Mouse (Mus musculus) heart, adult 2 months (tissue): Measurements from ENCODE around the gene Fam155a. TPM values are rescaled to one million over a fixed set of nuclear protein-coding genes. Genes with fewer than 3 reads are reported as not detected.
A peak's percentile ranks its signal among the peaks of the same experiment; 100 is the strongest.

Experiments used
- DNase-seq, 2 experiments: peaks; one replicate each; pipeline ENCODE4 v3.0.0; 2021
- H3K27ac ChIP-seq: fragments of 200-600 bp; 2 replicates; pipeline ENCODE4 v1.8.1; 2022
- H3K27me3 ChIP-seq: fragments of 200-500 bp; 2 replicates; pipeline ENCODE4 v1.6.1; 2012; ENCODE audit warnings: mild to moderate bottlenecking, low read length, inconsistent platforms, mixed read lengths; ENCODE audit not compliant: control insufficient read depth, insufficient read depth
- H3K36me3 ChIP-seq: fragments of 200-500 bp; 2 replicates; pipeline ENCODE4 v1.6.1; 2012; ENCODE audit warnings: low read length, inconsistent platforms; ENCODE audit not compliant: control insufficient read depth, insufficient read depth
- H3K4me1 ChIP-seq: fragments of 200-500 bp; 2 replicates; pipeline ENCODE4 v1.6.1; 2011; ENCODE audit warnings: low read length; ENCODE audit not compliant: control insufficient read depth, insufficient read depth
- H3K4me3 ChIP-seq: fragments of 200-600 bp; 2 replicates; pipeline ENCODE4 v1.8.1; 2022
- H3K79me2 ChIP-seq: fragments of 200-500 bp; replicated peaks from 2 replicates; pipeline ENCODE4 v1.6.1; 2012; ENCODE audit warnings: mild to moderate bottlenecking, inconsistent platforms, low read length, moderate library complexity, mixed read lengths; ENCODE audit not compliant: control insufficient read depth, insufficient read depth
- H3K9ac ChIP-seq: fragments of 200-500 bp; 2 replicates; pipeline ENCODE4 v1.6.1; 2012; ENCODE audit warnings: low read depth, mild to moderate bottlenecking, control low read depth, inconsistent platforms, low read length, mixed read lengths
- CTCF ChIP-seq: fragments of 200-600 bp; IDR thresholded peaks from 2 replicates; pipeline ENCODE4 v1.8.1; 2022; ENCODE audit warnings: antibody characterized with exemption, mild to moderate bottlenecking, moderate library complexity
- EP300 ChIP-seq: fragments of 200-500 bp; IDR thresholded peaks from 2 replicates; pipeline ENCODE4 v1.6.1; 2011; ENCODE audit warnings: low read depth, low read length, control low read depth; ENCODE audit not compliant: insufficient read depth
- POLR2A ChIP-seq: fragments of 200-500 bp; IDR thresholded peaks from 2 replicates; pipeline ENCODE4 v1.6.1; 2011; ENCODE audit warnings: mild to moderate bottlenecking, low read depth, low read length, control low read depth; ENCODE audit not compliant: insufficient read depth
- WGBS: fragments of 180-500 bp; shearing (Covaris S2); methylation state at CpG from one replicate; pipeline ENCODE4 v1.1.7; 2018; 5-methylcytosine and 5-hydroxymethylcytosine counted together
- intact Hi-C: fragments of 180-260 bp; cut with DNase I; formaldehyde crosslinking; loops from one replicate; pipeline ENCODE4 v1.15.1; 2025
- polyA plus RNA-seq: library from polyadenylated mRNA; depleted of rRNA; stranded (reverse); fragments of >200 nt; gene quantifications from 2 replicates; pipeline ENCODE4 v1.2.3, GENCODE M21; 2012
- total RNA-seq, 2 experiments: library from RNA; stranded (reverse); gene quantifications; 2 replicates each; pipeline ENCODE4 v1.2.3; 2021

The Fam155a gene
- total and polyA plus RNA-seq, 3 experiments, result 0.08 TPM; not detected in 2

DNA sequence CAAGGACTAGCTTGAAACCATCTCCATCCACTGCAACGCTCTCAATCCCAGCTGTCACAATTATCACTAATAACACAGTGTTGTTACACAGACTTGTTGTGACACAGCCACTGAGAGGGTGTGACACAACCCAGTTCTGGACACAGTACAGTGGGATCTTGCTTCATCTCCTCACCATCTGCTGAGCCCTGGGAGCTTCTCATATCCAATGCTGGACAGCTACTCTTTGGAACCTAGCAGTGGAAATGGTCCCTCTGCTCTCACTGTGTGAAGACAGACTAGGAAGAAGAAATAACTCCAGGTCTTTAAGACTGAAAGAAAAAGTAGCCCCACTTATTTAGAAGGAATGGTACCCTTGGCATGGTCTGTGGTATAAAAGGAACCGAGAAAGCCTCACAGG lies 310.3 kb downstream of the Fam155a start:
- no peaks in the 10 kb centered on the region for H3K36me3 ChIP-seq
- intact Hi-C loops, result no loop called here
- H3K4me3 ChIP-seq, result no peak overlapping the region
- no peaks in the 10 kb centered on the region for H3K4me1 ChIP-seq
- TF ChIP-seq EP300 (no peak), POLR2A (no peak), CTCF (no peak)
- no peak for DNase-seq
- no peak overlapping the region for H3K9ac ChIP-seq
- WGBS, result 57% methylated on average over 2 of the region's 2 CpGs
- no peaks in the 10 kb centered on the region for H3K27me3 ChIP-seq
- no peak overlapping the region for H3K27ac ChIP-seq
- no peaks in the 10 kb centered on the region for H3K79me2 ChIP-seq

DNA sequence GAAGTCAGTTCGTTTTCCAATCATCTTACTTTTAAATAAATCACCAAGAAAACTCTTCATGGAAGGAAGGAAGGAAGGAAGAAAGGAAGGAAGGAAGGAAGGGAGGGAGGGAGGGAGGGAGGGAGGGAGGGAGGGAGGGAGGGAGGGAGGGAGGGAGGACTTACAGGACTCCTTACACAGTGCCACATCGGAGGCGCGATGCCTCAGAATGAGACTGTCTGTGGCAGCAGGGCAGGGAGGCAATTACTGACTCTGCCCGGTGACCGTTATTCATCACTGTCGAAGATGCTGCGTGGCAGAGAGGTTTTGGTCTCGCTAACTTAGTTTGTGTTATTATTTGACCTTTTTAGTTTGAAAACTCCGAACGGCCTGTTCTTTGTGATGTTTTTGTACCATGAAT lies 312.3 kb downstream of the Fam155a start:
- intact Hi-C loops, result no loop called here
- Histone ChIP-seq H3K27ac (no peak overlapping the region), H3K79me2 (no peaks in the 10 kb centered on the region), H3K4me1 (no peaks in the 10 kb centered on the region), H3K9ac (no peak overlapping the region), H3K36me3 (no peaks in the 10 kb centered on the region), H3K27me3 (no peaks in the 10 kb centered on the region), H3K4me3 (no peak overlapping the region)
- TF ChIP-seq CTCF, result no peak
- no peak for TF ChIP-seq EP300
- TF ChIP-seq POLR2A, result no peak
- no peak for DNase-seq
- WGBS, result 86% methylated on average over 11 of the region's 11 CpGs

DNA sequence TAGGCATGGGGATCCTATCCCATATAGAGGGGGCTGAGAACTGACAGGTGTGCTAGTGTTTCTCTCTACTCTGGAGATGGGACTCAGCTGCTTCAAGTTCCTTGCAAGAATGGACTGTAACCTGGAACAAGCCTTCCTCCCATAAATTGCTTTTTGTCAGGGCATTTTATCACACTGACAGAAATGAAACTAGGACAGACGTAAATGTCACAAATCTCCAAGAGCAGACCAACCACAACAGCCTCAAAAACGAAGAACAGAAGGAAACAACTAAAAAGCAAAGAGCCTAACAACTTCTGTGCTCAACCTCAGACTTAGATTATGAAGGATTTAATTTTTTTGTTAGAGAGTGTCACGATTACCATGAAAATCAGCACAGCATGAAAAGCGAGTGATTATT lies 315.8 kb downstream of the Fam155a start:
- H3K4me1 ChIP-seq, result no peaks in the 10 kb centered on the region
- H3K27me3 ChIP-seq, result no peaks in the 10 kb centered on the region
- no peak for DNase-seq
- H3K9ac ChIP-seq, result no peak overlapping the region
- H3K79me2 ChIP-seq, result no peaks in the 10 kb centered on the region
- intact Hi-C loops, result no loop called here
- no peak overlapping the region for H3K4me3 ChIP-seq
- H3K36me3 ChIP-seq, result no peaks in the 10 kb centered on the region
- 61% methylated on average over 4 of the region's 4 CpGs for WGBS
- no peak overlapping the region for H3K27ac ChIP-seq
- TF ChIP-seq POLR2A, result no peak
- no peak for TF ChIP-seq CTCF
- TF ChIP-seq EP300, result no peak

DNA sequence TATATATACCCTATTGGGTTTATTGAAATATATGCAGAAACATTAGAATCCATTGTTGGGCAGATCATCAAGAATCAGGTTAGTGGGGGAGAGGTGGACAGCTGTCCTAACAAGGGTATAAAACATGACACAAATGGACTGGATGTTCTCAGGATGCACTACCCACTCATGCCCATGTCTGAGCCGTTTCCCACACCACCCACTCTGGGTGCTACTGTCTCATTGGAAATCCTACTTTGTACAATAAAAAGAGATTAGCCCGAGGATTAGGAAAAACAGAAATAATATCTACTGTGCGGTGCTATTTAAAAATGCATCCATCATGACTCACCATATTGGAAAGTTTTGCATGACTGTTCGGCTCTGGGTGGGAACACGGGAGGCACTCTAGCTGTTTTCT lies 317.2 kb downstream of the Fam155a start:
- Histone ChIP-seq H3K9ac (no peak overlapping the region), H3K4me1 (no peaks in the 10 kb centered on the region), H3K27ac (no peak overlapping the region), H3K36me3 (no peaks in the 10 kb centered on the region), H3K27me3 (no peaks in the 10 kb centered on the region), H3K4me3 (no peak overlapping the region), H3K79me2 (no peaks in the 10 kb centered on the region)
- intact Hi-C loops, result no loop called here
- 80% methylated on average over 5 of the region's 5 CpGs for WGBS
- TF ChIP-seq POLR2A (no peak), CTCF (no peak), EP300 (no peak)
- no peak for DNase-seq

DNA sequence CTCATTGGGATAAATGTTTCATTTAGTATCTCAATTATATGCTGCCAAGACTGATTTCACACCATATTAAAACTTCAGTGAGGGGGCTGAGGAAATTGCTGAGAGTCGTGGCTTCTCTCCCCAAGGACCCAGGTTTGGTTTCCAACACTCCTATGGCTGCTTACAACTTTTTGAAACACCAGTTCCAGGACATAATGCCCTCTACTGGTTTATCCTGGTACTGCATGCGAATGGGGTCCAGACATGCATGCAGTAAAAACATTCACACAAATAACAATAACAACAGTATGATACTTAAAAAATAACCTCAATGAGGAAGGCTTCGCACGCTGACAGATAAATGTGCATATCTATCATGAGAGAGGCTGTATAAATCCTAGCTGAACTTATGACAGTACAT lies 319.4 kb downstream of the Fam155a start:
- H3K27ac ChIP-seq, result no peak overlapping the region
- 60% methylated on average over 4 of the region's 4 CpGs for WGBS
- intact Hi-C loops, result no loop called here

DNA sequence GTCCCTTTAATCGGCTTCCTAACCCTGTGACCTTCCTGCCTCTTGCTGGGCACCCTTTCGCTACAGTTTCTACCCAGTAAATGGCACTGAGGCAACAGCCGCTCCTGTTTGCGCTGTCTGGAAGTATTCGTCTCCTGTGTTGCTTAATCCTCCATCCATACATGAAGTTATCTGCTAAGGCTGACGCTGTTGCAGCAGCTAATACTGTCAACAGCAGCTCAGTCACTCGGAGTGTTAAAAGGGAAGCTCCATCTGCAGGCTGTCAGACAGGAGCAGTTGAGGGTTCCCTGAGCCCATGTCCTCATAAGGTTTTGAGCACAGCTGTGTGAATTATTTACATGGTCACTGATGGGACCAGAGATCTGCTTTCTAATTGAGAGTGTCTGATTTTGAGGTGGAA lies 322.3 kb downstream of the Fam155a start:
- intact Hi-C loops, result no loop called here

More for the DNA sequence above, 319.4 kb downstream of the Fam155a start:
- H3K4me3 ChIP-seq, result no peak overlapping the region
- TF ChIP-seq EP300, result no peak
- peak; percentile 57 for TF ChIP-seq CTCF
- TF ChIP-seq POLR2A, result no peak
- H3K9ac ChIP-seq, result no peak overlapping the region
- H3K4me1 ChIP-seq, result no peaks in the 10 kb centered on the region
- DNase-seq, result no peak
- H3K27me3 ChIP-seq, result no peaks in the 10 kb centered on the region
- no peaks in the 10 kb centered on the region for H3K79me2 ChIP-seq
- H3K36me3 ChIP-seq, result no peaks in the 10 kb centered on the region

More for the DNA sequence above, 322.3 kb downstream of the Fam155a start:
- H3K36me3 ChIP-seq, result no peaks in the 10 kb centered on the region
- TF ChIP-seq EP300, result no peak
- no peak for TF ChIP-seq POLR2A
- TF ChIP-seq CTCF, result no peak
- H3K9ac ChIP-seq, result no peak overlapping the region
- no peak for DNase-seq
- H3K79me2 ChIP-seq, result no peaks in the 10 kb centered on the region
- no peak overlapping the region for H3K27ac ChIP-seq
- no peaks in the 10 kb centered on the region for H3K27me3 ChIP-seq
- H3K4me1 ChIP-seq, result no peaks in the 10 kb centered on the region
- WGBS, result 28% methylated on average over 7 of the region's 7 CpGs
- no peak overlapping the region for H3K4me3 ChIP-seq
